Mouse (Mus musculus) liver, embryonic 12.5 days (tissue): Measurements from ENCODE around the gene Gria4. TPM values are rescaled to one million over a fixed set of nuclear protein-coding genes. Genes with fewer than 3 reads are reported as not detected.
"Not testable (repeated sequence)": the region's sequence is repeated elsewhere in the genome, so short reads cannot be mapped to it uniquely, and the experiment has no call there.

ENCODE experiments used
- ATAC-seq: fragments of 200-750 bp; cut with Nextera tagmentation; 2 replicates; pipeline ENCODE4 v1.8.0; 2017; ENCODE audit warnings: moderate number of reproducible peaks, mild to moderate bottlenecking, moderate library complexity
- H3K27ac ChIP-seq: fragments of 300-500 bp; sonication (generic); 2 replicates; pipeline ENCODE4 v1.5.1; 2016; ENCODE audit warnings: mild to moderate bottlenecking
- H3K27me3 ChIP-seq: fragments of 300-500 bp; sonication (generic); replicated peaks from 2 replicates; pipeline ENCODE4 v1.6.1; 2016; ENCODE audit warnings: mild to moderate bottlenecking, moderate library complexity
- H3K36me3 ChIP-seq: fragments of 300-500 bp; sonication (generic); 2 replicates; pipeline ENCODE4 v1.6.1; 2016; ENCODE audit warnings: mild to moderate bottlenecking, moderate library complexity
- H3K4me1 ChIP-seq: fragments of 300-500 bp; sonication (generic); 2 replicates; pipeline ENCODE4 v1.6.1; 2016
- H3K4me2 ChIP-seq: fragments of 300-500 bp; sonication (generic); 2 replicates; pipeline ENCODE4 v1.6.1; 2016; ENCODE audit warnings: mild to moderate bottlenecking, moderate library complexity
- H3K4me3 ChIP-seq: fragments of 300-500 bp; sonication (generic); 2 replicates; pipeline ENCODE4 v1.5.1; 2016; ENCODE audit warnings: mild to moderate bottlenecking, moderate library complexity
- H3K9ac ChIP-seq: fragments of 300-500 bp; sonication (generic); 2 replicates; pipeline ENCODE4 v1.6.1; 2016; ENCODE audit warnings: mild to moderate bottlenecking, moderate library complexity
- H3K9me3 ChIP-seq: fragments of 300-500 bp; sonication (generic); replicated peaks from 2 replicates; pipeline ENCODE4 v1.6.1; 2016; ENCODE audit warnings: mild to moderate bottlenecking, moderate library complexity
- WGBS: fragments of 180-500 bp; shearing (Covaris S2); methylation state at CpG from one replicate; pipeline ENCODE4 v1.1.7; 2016; ENCODE audit not compliant: insufficient replicate concordance; 5-methylcytosine and 5-hydroxymethylcytosine counted together
- polyA plus RNA-seq: library from polyadenylated mRNA; unstranded; fragments of >200 nt; fragmentation: Nextera tagmentation; extraction: Ambion mirVana; gene quantifications from 2 replicates; pipeline ENCODE4 v1.2.1, GENCODE M21; 2016

The Gria4 gene
- polyA plus RNA-seq: 0.35 and 0.38 TPM in 2 replicates

- Histone ChIP-seq H3K4me1 (no peaks in the 10 kb centered on the region), H3K27ac (no peak within 1 kb of the TSS), H3K9me3 (no peaks in the 10 kb centered on the region), H3K36me3 (no peaks in the 10 kb centered on the region), H3K9ac (no peak within 1 kb of the TSS), H3K4me3 (peak within 1 kb of the TSS; percentile 40), H3K4me2 (peak within 1 kb of the TSS; percentile 56), H3K27me3 (peaks cover 15% of the 10 kb centered on the region)
- under 1% methylated on average over 46 of the region's 46 CpGs for WGBS
- ATAC-seq: no peak
Observed at GRCm38 (mm10) chr9:4795544-4796288, at the start of gene Gria4. Gria4 (minus strand) TSS chr9:4796234.

- H3K9ac ChIP-seq, H3K27ac ChIP-seq, H3K4me2 ChIP-seq, ATAC-seq, H3K4me3 ChIP-seq, H3K4me1 ChIP-seq, H3K36me3 ChIP-seq, H3K27me3 ChIP-seq: not testable (repeated sequence)
- WGBS: 69% methylated on average over 2 of the region's 2 CpGs
- H3K9me3 ChIP-seq: peaks cover 12% of the 10 kb centered on the region; the same call in 1 of the 2 replicates
Observed at GRCm38 (mm10) chr9:4810941-4811340, 14.9 kb upstream of the Gria4 start.

DNA sequence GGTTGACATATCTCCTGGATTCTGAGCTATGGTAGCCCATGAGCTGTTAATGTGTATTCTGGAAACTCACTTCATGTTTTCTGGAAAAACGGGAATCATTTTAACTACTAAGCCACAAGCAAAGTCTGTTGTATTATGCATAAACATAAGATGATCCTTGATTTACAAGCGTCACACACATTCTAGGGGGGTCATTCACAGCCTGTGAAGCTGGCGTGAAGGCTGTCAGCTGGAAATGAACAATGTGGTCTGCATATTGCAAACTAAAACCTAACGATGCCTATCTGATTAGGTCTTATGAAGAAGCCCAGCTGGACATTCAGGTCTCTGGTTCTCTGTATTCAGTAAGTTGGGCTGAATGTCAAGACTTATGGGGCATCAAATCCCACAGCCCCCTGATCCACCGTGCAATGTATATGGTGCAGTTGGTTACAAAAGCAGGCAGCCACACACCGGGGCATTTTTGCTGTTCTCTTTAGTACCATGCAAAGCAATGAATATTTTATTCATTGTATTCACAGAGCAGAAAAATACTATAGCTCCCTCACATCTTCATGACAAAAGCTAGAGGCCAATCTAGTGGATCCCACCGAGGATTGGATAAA lies 7.2 kb upstream of the Gria4 start:
- no peak overlapping the region for H3K9ac ChIP-seq
- no peaks in the 10 kb centered on the region for H3K27me3 ChIP-seq
- H3K9me3 ChIP-seq: no peaks in the 10 kb centered on the region
- H3K27ac ChIP-seq: no peak overlapping the region
- H3K4me3 ChIP-seq: no peak overlapping the region
- 64% methylated on average over 7 of the region's 7 CpGs for WGBS
- no peak overlapping the region for H3K4me2 ChIP-seq
- ATAC-seq: no peak
- H3K36me3 ChIP-seq: no peaks in the 10 kb centered on the region
- H3K4me1 ChIP-seq: no peaks in the 10 kb centered on the region

DNA sequence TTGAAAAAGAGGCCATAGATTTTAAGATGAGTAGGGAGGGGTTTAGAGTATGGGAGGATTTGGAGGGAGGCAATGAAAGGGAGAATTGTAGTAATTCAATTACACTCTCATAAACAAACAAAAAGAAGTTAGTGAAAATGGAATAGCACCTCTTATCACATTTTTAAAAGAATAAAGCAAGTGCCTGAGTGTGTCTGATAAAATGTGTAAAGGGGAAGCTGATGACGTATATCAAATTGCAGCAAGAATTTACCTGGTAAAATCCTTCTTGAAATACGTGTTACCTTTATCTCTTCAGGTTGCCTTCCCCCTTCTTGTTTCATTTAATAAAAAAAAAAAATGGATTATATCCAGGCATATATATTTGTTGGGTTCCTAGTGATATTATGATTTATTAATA lies 1.4 kb upstream of the Gria4 start:
- Histone ChIP-seq H3K4me1 (no peaks in the 10 kb centered on the region), H3K9me3 (no peaks in the 10 kb centered on the region), H3K4me2 (no peak overlapping the region), H3K9ac (no peak overlapping the region), H3K36me3 (no peaks in the 10 kb centered on the region), H3K27me3 (peaks cover 15% of the 10 kb centered on the region), H3K4me3 (no peak overlapping the region), H3K27ac (no peak overlapping the region)
- 45% methylated on average over 2 of the region's 2 CpGs for WGBS
- ATAC-seq: no peak

DNA sequence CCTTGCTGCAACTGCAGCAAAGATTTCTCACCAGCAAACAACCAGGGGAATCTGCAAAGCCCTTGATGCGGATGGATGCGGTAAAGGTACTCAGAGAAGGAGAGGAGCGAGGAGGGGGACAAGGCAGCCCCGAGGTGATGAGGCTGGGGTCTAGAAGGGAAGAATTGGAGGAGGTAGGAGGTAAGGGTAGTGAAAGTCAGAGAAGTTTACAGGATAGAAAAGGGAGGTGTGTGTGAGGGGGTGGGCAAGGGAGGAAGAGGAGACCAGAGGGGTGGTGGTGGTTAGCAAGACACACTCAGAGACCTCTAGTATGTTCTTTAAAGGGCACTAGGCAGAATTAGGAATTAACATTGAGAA lies 233 bp upstream of the Gria4 start:
- Histone ChIP-seq H3K27me3 (peaks cover 15% of the 10 kb centered on the region), H3K9ac (no peak overlapping the region), H3K4me1 (no peaks in the 10 kb centered on the region), H3K9me3 (no peaks in the 10 kb centered on the region), H3K4me3 (peak overlapping the region; percentile 40), H3K27ac (no peak overlapping the region), H3K4me2 (peak overlapping the region; percentile 56), H3K36me3 (no peaks in the 10 kb centered on the region)
- no peak for ATAC-seq
- WGBS: 4% methylated on average over 4 of the region's 4 CpGs

GRCm38 (mm10) chr9:4795075-4795474 lies 959 bp downstream of the Gria4 start:
- H3K9ac ChIP-seq: no peak overlapping the region
- no peak for ATAC-seq
- H3K4me2 ChIP-seq: peak overlapping the region; percentile 56
- H3K27ac ChIP-seq: no peak overlapping the region
- peaks cover 15% of the 10 kb centered on the region for H3K27me3 ChIP-seq
- H3K4me1 ChIP-seq: no peaks in the 10 kb centered on the region
- no peaks in the 10 kb centered on the region for H3K36me3 ChIP-seq
- WGBS: 5% methylated on average over 6 of the region's 6 CpGs
- H3K4me3 ChIP-seq: no peak overlapping the region
- H3K9me3 ChIP-seq: no peaks in the 10 kb centered on the region

GRCm38 (mm10) chr9:4794411-4794810 lies 1.6 kb downstream of the Gria4 start:
- no peak overlapping the region for H3K4me2 ChIP-seq

DNA sequence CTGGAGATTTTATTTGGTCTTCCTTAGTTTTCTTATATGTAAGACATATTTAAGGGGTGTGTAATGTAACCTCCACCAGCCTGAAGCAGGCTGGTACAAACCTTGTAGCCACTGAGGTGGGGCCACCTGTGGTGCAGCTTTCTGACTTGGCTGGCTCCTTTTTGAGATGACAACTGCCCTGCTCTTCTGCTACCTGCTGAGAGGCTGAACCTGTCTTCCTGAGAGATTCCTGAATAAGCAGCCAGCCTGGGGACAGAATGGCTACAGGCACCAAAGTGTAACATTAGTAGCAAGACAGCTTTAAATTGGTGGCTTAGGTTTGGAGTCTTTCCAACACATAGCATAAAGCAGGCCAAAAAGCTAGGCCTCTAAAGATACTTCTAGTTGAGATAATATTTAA lies 46.6 kb downstream of the Gria4 start:
- H3K4me1 ChIP-seq, H3K4me3 ChIP-seq, H3K4me2 ChIP-seq, H3K27me3 ChIP-seq, H3K27ac ChIP-seq, H3K36me3 ChIP-seq, H3K9ac ChIP-seq, ATAC-seq, H3K9me3 ChIP-seq: not testable (repeated sequence)

More at GRCm38 (mm10) chr9:4794411-4794810, 1.6 kb downstream of the Gria4 start:
- Histone ChIP-seq H3K27me3 (peaks cover 15% of the 10 kb centered on the region), H3K9me3 (no peaks in the 10 kb centered on the region), H3K36me3 (no peaks in the 10 kb centered on the region), H3K9ac (no peak overlapping the region), H3K4me1 (no peaks in the 10 kb centered on the region), H3K27ac (no peak overlapping the region), H3K4me3 (no peak overlapping the region)
- no peak for ATAC-seq
- WGBS: 38% methylated on average over 10 of the region's 10 CpGs

GRCm38 (mm10) chr9:4714086-4714485 lies 81.9 kb downstream of the Gria4 start:
- Histone ChIP-seq H3K27me3 (no peaks in the 10 kb centered on the region), H3K4me1 (no peaks in the 10 kb centered on the region), H3K9ac (no peak overlapping the region), H3K4me2 (no peak overlapping the region), H3K9me3 (no peaks in the 10 kb centered on the region), H3K36me3 (no peaks in the 10 kb centered on the region), H3K4me3 (no peak overlapping the region), H3K27ac (no peak overlapping the region)
- WGBS: 58% methylated on average over 2 of the region's 2 CpGs
- ATAC-seq: no peak

- H3K9me3 ChIP-seq: no peaks in the 10 kb centered on the region
- H3K4me1 ChIP-seq: no peaks in the 10 kb centered on the region
- H3K4me2 ChIP-seq: no peak overlapping the region
- no peak overlapping the region for H3K27ac ChIP-seq
- no peak overlapping the region for H3K9ac ChIP-seq
- no peaks in the 10 kb centered on the region for H3K27me3 ChIP-seq
- H3K4me3 ChIP-seq: no peak overlapping the region
- no peak for ATAC-seq
- no peaks in the 10 kb centered on the region for H3K36me3 ChIP-seq
Observed at GRCm38 (mm10) chr9:4712367-4712766, 83.7 kb downstream of the Gria4 start.

DNA sequence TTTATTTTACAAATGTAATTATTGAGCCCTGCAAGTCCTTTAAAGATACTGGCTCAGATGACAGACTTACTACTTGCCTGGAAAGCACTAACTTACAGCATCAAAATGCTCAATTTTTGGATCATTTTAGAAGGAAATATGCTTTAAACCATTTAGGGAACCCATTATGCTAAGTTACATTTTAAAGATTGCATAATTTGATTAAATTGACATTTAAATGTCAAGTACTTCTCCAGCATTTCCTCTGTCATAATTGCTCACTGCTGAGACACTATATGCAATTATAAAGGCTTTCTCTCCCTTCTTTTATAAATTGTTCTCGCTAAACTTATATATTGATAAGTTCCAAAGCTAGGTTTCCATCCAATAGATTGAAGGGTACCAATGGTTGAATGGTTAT lies 108.9 kb downstream of the Gria4 start:
- 71% methylated on average over 1 of the region's 1 CpGs for WGBS
- no peak overlapping the region for H3K27ac ChIP-seq
- ATAC-seq: no peak
- no peak overlapping the region for H3K4me3 ChIP-seq
- no peaks in the 10 kb centered on the region for H3K9me3 ChIP-seq
- H3K27me3 ChIP-seq: no peaks in the 10 kb centered on the region
- no peaks in the 10 kb centered on the region for H3K36me3 ChIP-seq
- H3K4me2 ChIP-seq: no peak overlapping the region
- H3K4me1 ChIP-seq: no peaks in the 10 kb centered on the region
- H3K9ac ChIP-seq: no peak overlapping the region

GRCm38 (mm10) chr9:4680244-4680643 lies 115.8 kb downstream of the Gria4 start:
- Histone ChIP-seq H3K4me1 (no peaks in the 10 kb centered on the region), H3K36me3 (no peaks in the 10 kb centered on the region), H3K9ac (no peak overlapping the region), H3K4me3 (no peak overlapping the region), H3K4me2 (no peak overlapping the region), H3K27me3 (no peaks in the 10 kb centered on the region), H3K9me3 (no peaks in the 10 kb centered on the region), H3K27ac (no peak overlapping the region)
- ATAC-seq: no peak
- WGBS: 80% methylated on average over 2 of the region's 2 CpGs

DNA sequence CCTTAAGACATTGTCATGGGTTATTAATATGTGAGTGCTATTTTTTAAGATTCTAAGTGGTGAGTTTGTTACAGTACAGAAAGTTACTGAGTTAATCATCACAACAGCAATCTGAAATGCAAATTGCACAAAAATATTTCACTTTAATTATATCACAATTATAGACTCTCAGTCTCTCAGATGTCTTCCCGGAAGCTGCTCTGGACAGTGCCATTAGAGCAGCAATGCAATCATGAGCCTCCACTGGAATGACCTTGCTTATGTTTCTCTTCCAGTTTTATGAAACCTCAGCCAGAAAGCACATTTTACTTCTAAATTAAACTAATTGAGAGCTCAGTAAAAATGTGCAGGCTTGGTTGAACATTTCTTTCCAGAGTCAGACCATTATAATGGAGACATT lies 116.9 kb downstream of the Gria4 start:
- Histone ChIP-seq H3K9ac (no peak overlapping the region), H3K9me3 (no peaks in the 10 kb centered on the region), H3K4me3 (no peak overlapping the region), H3K4me2 (no peak overlapping the region), H3K4me1 (no peaks in the 10 kb centered on the region), H3K27me3 (no peaks in the 10 kb centered on the region), H3K36me3 (no peaks in the 10 kb centered on the region), H3K27ac (no peak overlapping the region)
- 71% methylated on average over 1 of the region's 1 CpGs for WGBS
- no peak for ATAC-seq
